In the genomic region with DNA sequence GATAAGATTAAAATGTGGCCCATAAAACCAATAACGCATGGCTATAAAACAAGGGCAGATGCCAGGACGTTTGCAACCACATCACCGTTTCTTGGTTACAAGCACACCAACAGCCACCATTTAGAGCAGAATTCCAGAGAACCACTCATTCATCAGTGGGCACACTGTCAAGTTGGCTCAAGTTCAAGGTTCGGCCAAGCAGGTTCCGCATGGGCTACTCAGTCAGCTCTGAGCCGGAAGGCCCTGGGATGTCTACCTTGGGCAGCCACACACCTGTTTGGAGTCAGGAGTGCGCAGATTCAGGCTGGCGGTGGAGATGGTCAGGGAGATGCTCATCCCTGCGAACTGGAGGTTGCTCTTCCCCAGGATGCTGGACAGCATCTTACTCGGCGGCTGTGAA, we compare ENCODE assay signal across 9 mouse cellular contexts.
DNase-seq lines count a peak whose midpoint lies in the region.
"Had no signal": no experiment of that assay in that cellular context is flagged by ENCODE, and none has a peak within 500 bp of the region (broad histone marks: within the 10 kb centered on the region; RNA-seq: fewer than 3 reads in every experiment).

No protein-coding gene starts in this region.

- DNase-seq in layer of hippocampus, postnatal 10 days (ENCODE audit: low spot score in 2 of 2) = peak; percentile 50 to 64
- DNase-seq in layer of hippocampus, adult 9-10 months (ENCODE audit: low spot score) = no peak
- DNase-seq in adrenal gland, adult 2 months = peak; percentile 79
- DNase-seq in adrenal gland, postnatal 25 days = peak; percentile 68
- DNase-seq in kidney, adult 8-10 months = peak; percentile 81 to 84
- no peak for DNase-seq in thymus, adult 18-20 months
- DNase-seq in lung, postnatal 14 days = no peak
- DNase-seq: liver, embryonic 13.5 days; thymus, adult 2 months had no signal

Comparison
In these comparisons a context has a peak if more than half of its experiments do, and no peak if none do; other contexts are left out.
1. DNase-seq: peak in layer of hippocampus, postnatal 10 days (2 of 2), adrenal gland, adult 2 months (single experiment), adrenal gland, postnatal 25 days (single experiment) and kidney, adult 8-10 months (2 of 2); none in layer of hippocampus, adult 9-10 months (single experiment), thymus, adult 18-20 months (0 of 2) and lung, postnatal 14 days (single experiment).